Mouse (Mus musculus): Measurements from ENCODE around the gene Ubox5.

GRCm38 (mm10) chr2:130583902-130584560 is 45.8 kb downstream of the Ubox5 start:
- no peak for TF ChIP-seq POLR2A (IDR thresholded peaks at IDR 0.05; ENCODE audit: low read depth, low read length)
- TF ChIP-seq TBP (conservative IDR thresholded peaks at IDR 0.05; ENCODE audit: low read depth, low read length), result no peak
- TF ChIP-seq UBTF (IDR thresholded peaks at IDR 0.05; ENCODE audit: low read depth, low read length), result no peak
- no peak for TF ChIP-seq POLR2AphosphoS2 (IDR thresholded peaks at IDR 0.05; ENCODE audit: low read depth, low read length)
- TF ChIP-seq CTCF (conservative IDR thresholded peaks at IDR 0.05 in 1 of 2, IDR thresholded peaks at IDR 0.05 in 1 of 2; ENCODE audit: low read depth in 2 of 2, low read length in 2 of 2), result no peak
- no peak for TF ChIP-seq E2F4 (IDR thresholded peaks at IDR 0.05; ENCODE audit: insufficient replicate concordance, low read depth, low read length)
- no peak for TF ChIP-seq CHD1 (IDR thresholded peaks at IDR 0.05; ENCODE audit: low read depth, low read length)
- no peak for TF ChIP-seq SMC3 (IDR thresholded peaks at IDR 0.05; ENCODE audit: low read depth, low read length)
- TF ChIP-seq EP300 (IDR thresholded peaks at IDR 0.05; ENCODE audit: low read length), result no peak
- no peak for TF ChIP-seq ZC3H11A (IDR thresholded peaks at IDR 0.05; ENCODE audit: low read depth, low read length)
- TF ChIP-seq ETS1 (conservative IDR thresholded peaks at IDR 0.05; ENCODE audit: low read depth, low read length), result no peak
- no peak for TF ChIP-seq HCFC1 (IDR thresholded peaks at IDR 0.05; ENCODE audit: low read depth, low read length)
- TF ChIP-seq USF1 (IDR thresholded peaks at IDR 0.05; ENCODE audit: low read depth, low read length), result no peak
- TF ChIP-seq SIN3A (IDR thresholded peaks at IDR 0.05; ENCODE audit: low read length), result no peak
